Mouse (Mus musculus) liver, embryonic 15.5 days (tissue): ENCODE measurements around the gene Zfp760. TPM values are rescaled to one million over a fixed set of nuclear protein-coding genes. Genes with fewer than 3 reads are reported as not detected.
"Not testable (repeated sequence)": the region's sequence is repeated elsewhere in the genome, so short reads cannot be mapped to it uniquely, and the experiment has no call there.

Experiments
- ATAC-seq: fragments of 200-750 bp; cut with Nextera tagmentation; 2 replicates; pipeline ENCODE4 v1.8.0; 2017; ENCODE audit warnings: moderate number of reproducible peaks, mild to moderate bottlenecking, moderate library complexity; ENCODE audit not compliant: insufficient read depth
- H3K27ac ChIP-seq: fragments of 300-500 bp; sonication (generic); replicated peaks from 2 replicates; pipeline ENCODE4 v1.5.1; 2015; ENCODE audit warnings: mild to moderate bottlenecking, inconsistent platforms
- H3K27me3 ChIP-seq: fragments of 300-500 bp; sonication (generic); 2 replicates; pipeline ENCODE4 v1.6.1; 2015; ENCODE audit warnings: mild to moderate bottlenecking, inconsistent platforms
- H3K36me3 ChIP-seq: fragments of 300-500 bp; sonication (generic); replicated peaks from 2 replicates; pipeline ENCODE4 v1.6.1; 2015; ENCODE audit warnings: moderate library complexity, mild to moderate bottlenecking, inconsistent platforms
- H3K4me1 ChIP-seq: fragments of 300-500 bp; sonication (generic); replicated peaks from 2 replicates; pipeline ENCODE4 v1.6.1; 2015; ENCODE audit warnings: inconsistent platforms
- H3K4me2 ChIP-seq: fragments of 300-500 bp; sonication (generic); 2 replicates; pipeline ENCODE4 v1.6.1; 2015; ENCODE audit warnings: moderate library complexity, mild to moderate bottlenecking, inconsistent platforms
- H3K4me3 ChIP-seq: fragments of 300-500 bp; sonication (generic); replicated peaks from 2 replicates; pipeline ENCODE4 v1.5.1; 2015; ENCODE audit warnings: mild to moderate bottlenecking, inconsistent platforms
- H3K9ac ChIP-seq: fragments of 300-500 bp; sonication (generic); 2 replicates; pipeline ENCODE4 v1.6.1; 2015; ENCODE audit warnings: moderate library complexity, mild to moderate bottlenecking, inconsistent platforms
- H3K9me3 ChIP-seq: fragments of 300-500 bp; sonication (generic); replicated peaks from 2 replicates; pipeline ENCODE4 v1.6.1; 2016; ENCODE audit warnings: inconsistent platforms
- WGBS: fragments of 180-500 bp; shearing (Covaris S2); methylation state at CpG from one replicate; pipeline ENCODE4 v1.1.7; 2015; ENCODE audit warnings: mixed read lengths; ENCODE audit not compliant: insufficient replicate concordance; 5-methylcytosine and 5-hydroxymethylcytosine counted together
- polyA plus RNA-seq: library from polyadenylated mRNA; unstranded; fragments of >200 nt; fragmentation: Nextera tagmentation; extraction: Ambion mirVana; gene quantifications from 2 replicates; pipeline ENCODE4 v1.2.1, GENCODE M21; 2015

Zfp760 gene
- polyA plus RNA-seq: 3.5 and 3.8 TPM in 2 replicates

GRCm38 (mm10) chr17:21707343-21707996, at the start of gene Zfp760:
TSS of gene Zfp760 (plus strand) at chr17:21707741.
- Histone ChIP-seq H3K36me3 (peaks cover 13% of the 10 kb centered on the region), H3K4me3 (peak within 1 kb of the TSS; percentile 77), H3K4me2 (peak within 1 kb of the TSS; percentile 82), H3K27ac (peak within 1 kb of the TSS; percentile 89), H3K9ac (peak within 1 kb of the TSS; percentile 73), H3K27me3 (no peaks in the 10 kb centered on the region), H3K9me3 (no peaks in the 10 kb centered on the region), H3K4me1 (peaks cover 38% of the 10 kb centered on the region)
- peak; percentile 76 for ATAC-seq
- 5% methylated on average over 26 of the region's 26 CpGs for WGBS

GRCm38 (mm10) chr17:21678826-21679225, 28.7 kb upstream of the Zfp760 start:
- Histone ChIP-seq H3K27ac (peak overlapping the region; percentile 91), H3K9ac (0 out of 2 replicates have a peak overlapping the region, but pooled peaks have one; percentile 21), H3K4me1 (peaks cover 17% of the 10 kb centered on the region), H3K4me3 (peak overlapping the region; percentile 64), H3K4me2 (peak overlapping the region; percentile 80)
- 6% methylated on average over 1 of the region's 1 CpGs for WGBS
- ATAC-seq: peak; percentile 34
- H3K36me3 ChIP-seq, H3K27me3 ChIP-seq, H3K9me3 ChIP-seq: not testable (repeated sequence)

GRCm38 (mm10) chr17:21679273-21680018, 28.1 kb upstream of the Zfp760 start:
- 1% methylated on average over 9 of the region's 9 CpGs for WGBS

GRCm38 (mm10) chr17:21680019-21680376, 27.5 kb upstream of the Zfp760 start:
- H3K27me3 ChIP-seq, H3K9me3 ChIP-seq, H3K36me3 ChIP-seq: not testable (repeated sequence)
- H3K27ac ChIP-seq: peak overlapping the region; percentile 91
- peaks cover 17% of the 10 kb centered on the region for H3K4me1 ChIP-seq
- 0% methylated on average over 10 of the region's 10 CpGs for WGBS
- H3K4me2 ChIP-seq: peak overlapping the region; percentile 80
- peak overlapping the region; percentile 50 for H3K9ac ChIP-seq
- peak overlapping the region; percentile 64 for H3K4me3 ChIP-seq
- peak; percentile 81 for ATAC-seq

More at GRCm38 (mm10) chr17:21679273-21680018, 28.1 kb upstream of the Zfp760 start:
- peak; percentile 100 for ATAC-seq
- peak overlapping the region; percentile 80 for H3K4me2 ChIP-seq
- no peaks in the 10 kb centered on the region for H3K9me3 ChIP-seq
- H3K27ac ChIP-seq: peak overlapping the region; percentile 91
- peak overlapping the region; percentile 64 for H3K4me3 ChIP-seq
- peaks cover 17% of the 10 kb centered on the region for H3K4me1 ChIP-seq
- H3K9ac ChIP-seq: peak overlapping the region; percentile 59
- no peaks in the 10 kb centered on the region for H3K27me3 ChIP-seq
- peaks cover under 1% of the 10 kb centered on the region; the same call in 1 of the 2 replicates for H3K36me3 ChIP-seq

GRCm38 (mm10) chr17:21691560-21691959, 16.0 kb upstream of the Zfp760 start, which contains the start of gene Gm10226:
TSS of gene Gm10226 (plus strand) at chr17:21691860.
- no peak for ATAC-seq
- Histone ChIP-seq H3K4me2 (no peak within 1 kb of the TSS), H3K4me3 (no peak within 1 kb of the TSS), H3K27ac (no peak within 1 kb of the TSS), H3K4me1 (0 out of 2 replicates have a peak, but pooled peaks cover 4% of the 10 kb centered on the region), H3K27me3 (no peaks in the 10 kb centered on the region), H3K9me3 (no peaks in the 10 kb centered on the region), H3K36me3 (peaks cover 26% of the 10 kb centered on the region), H3K9ac (no peak within 1 kb of the TSS)
- 76% methylated on average over 3 of the region's 3 CpGs for WGBS

GRCm38 (mm10) chr17:21693342-21693741, 14.2 kb upstream of the Zfp760 start:
- no peak overlapping the region for H3K4me2 ChIP-seq
- peaks cover 26% of the 10 kb centered on the region for H3K36me3 ChIP-seq
- no peak overlapping the region for H3K9ac ChIP-seq
- 0 out of 2 replicates have a peak, but pooled peaks cover 4% of the 10 kb centered on the region for H3K4me1 ChIP-seq
- H3K27ac ChIP-seq: no peak overlapping the region
- ATAC-seq: no peak
- WGBS: 70% methylated on average over 3 of the region's 3 CpGs
- no peaks in the 10 kb centered on the region for H3K9me3 ChIP-seq
- no peak overlapping the region for H3K4me3 ChIP-seq
- no peaks in the 10 kb centered on the region for H3K27me3 ChIP-seq

GRCm38 (mm10) chr17:21696073-21696472, 11.5 kb upstream of the Zfp760 start:
- no peak overlapping the region for H3K27ac ChIP-seq
- no peak overlapping the region for H3K4me3 ChIP-seq
- peak; percentile 54 for ATAC-seq
- no peaks in the 10 kb centered on the region for H3K9me3 ChIP-seq
- H3K4me2 ChIP-seq: no peak overlapping the region
- H3K36me3 ChIP-seq: peaks cover 7% of the 10 kb centered on the region
- no peak overlapping the region for H3K9ac ChIP-seq
- H3K27me3 ChIP-seq: no peaks in the 10 kb centered on the region
- H3K4me1 ChIP-seq: 0 out of 2 replicates have a peak, but pooled peaks cover 7% of the 10 kb centered on the region

GRCm38 (mm10) chr17:21702281-21703240, 5.0 kb upstream of the Zfp760 start:
- H3K27ac ChIP-seq: peak overlapping the region; percentile 84
- WGBS: 14% methylated on average over 5 of the region's 5 CpGs
- H3K4me2 ChIP-seq: peak overlapping the region; percentile 61
- H3K36me3 ChIP-seq: no peaks in the 10 kb centered on the region
- H3K4me3 ChIP-seq: peak overlapping the region; percentile 14; the same call in 1 of the 2 replicates
- H3K9ac ChIP-seq: peak overlapping the region; percentile 31; the same call in 1 of the 2 replicates
- peak; percentile 97 for ATAC-seq
- H3K27me3 ChIP-seq: no peaks in the 10 kb centered on the region
- no peaks in the 10 kb centered on the region for H3K9me3 ChIP-seq
- H3K4me1 ChIP-seq: peaks cover 39% of the 10 kb centered on the region

GRCm38 (mm10) chr17:21703414-21703813, 4.1 kb upstream of the Zfp760 start:
- Histone ChIP-seq H3K9ac (0 out of 2 replicates have a peak overlapping the region, but pooled peaks have one; percentile 31), H3K4me1 (peaks cover 42% of the 10 kb centered on the region), H3K4me3 (no peak overlapping the region), H3K4me2 (no peak overlapping the region), H3K27ac (peak overlapping the region; percentile 84), H3K36me3 (no peaks in the 10 kb centered on the region), H3K9me3 (no peaks in the 10 kb centered on the region), H3K27me3 (no peaks in the 10 kb centered on the region)
- WGBS: 18% methylated on average over 1 of the region's 1 CpGs
- no peak for ATAC-seq

GRCm38 (mm10) chr17:21708401-21708800, 860 bp downstream of the Zfp760 start:
- peak overlapping the region; percentile 77 for H3K4me3 ChIP-seq
- H3K36me3 ChIP-seq: peaks cover 16% of the 10 kb centered on the region
- peak overlapping the region; percentile 34 for H3K27ac ChIP-seq
- H3K9ac ChIP-seq: peak overlapping the region; percentile 53
- 27% methylated on average over 2 of the region's 2 CpGs for WGBS
- peaks cover 28% of the 10 kb centered on the region for H3K4me1 ChIP-seq
- no peaks in the 10 kb centered on the region for H3K27me3 ChIP-seq
- no peak for ATAC-seq
- H3K4me2 ChIP-seq: peak overlapping the region; percentile 82
- no peaks in the 10 kb centered on the region for H3K9me3 ChIP-seq
